Mouse (Mus musculus) cerebral cortex, adult 2 months (tissue): Measurements from ENCODE around the gene Anxa2.

Source experiments
- WGBS: fragments of 180-500 bp; shearing (Covaris S2); methylation state at CpG from one replicate; pipeline ENCODE4 v1.1.7; 2018; 5-methylcytosine and 5-hydroxymethylcytosine counted together

Anxa2 gene

DNA sequence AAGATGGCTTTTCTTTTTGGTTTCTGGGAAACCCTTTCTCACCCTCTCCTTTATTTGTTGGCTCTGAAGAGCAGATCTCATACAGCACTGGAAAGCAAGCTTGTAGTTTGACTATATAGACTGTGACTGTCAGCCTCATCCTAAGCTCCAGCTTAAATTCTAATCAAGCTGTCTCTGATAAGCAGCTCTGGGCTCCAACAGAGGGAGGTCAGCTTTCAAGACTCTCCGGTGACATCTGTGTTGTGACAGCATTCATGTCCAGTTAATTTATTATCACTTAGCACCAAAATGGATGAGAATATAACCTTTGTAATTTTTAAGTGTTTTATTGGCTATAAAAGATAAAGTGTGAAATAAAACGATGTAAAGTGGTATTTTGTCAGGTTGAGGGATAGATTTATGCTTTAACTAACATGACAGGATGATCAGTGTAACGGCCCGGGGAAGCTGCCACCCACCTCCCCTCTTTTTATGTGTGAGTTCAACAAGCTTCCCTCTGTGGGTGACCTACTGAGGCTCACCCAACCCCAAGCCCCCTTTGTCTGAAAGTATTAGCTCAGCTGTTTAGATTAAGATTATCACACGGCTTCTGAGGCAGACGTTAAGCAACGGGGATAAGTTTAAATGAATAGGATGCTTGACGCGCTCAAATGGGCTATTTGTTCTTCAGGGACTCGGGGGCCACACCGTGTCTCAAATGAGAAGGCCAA lies 58.6 kb downstream of the Anxa2 start:
- WGBS, result 41% methylated on average over 11 of the region's 11 CpGs

DNA sequence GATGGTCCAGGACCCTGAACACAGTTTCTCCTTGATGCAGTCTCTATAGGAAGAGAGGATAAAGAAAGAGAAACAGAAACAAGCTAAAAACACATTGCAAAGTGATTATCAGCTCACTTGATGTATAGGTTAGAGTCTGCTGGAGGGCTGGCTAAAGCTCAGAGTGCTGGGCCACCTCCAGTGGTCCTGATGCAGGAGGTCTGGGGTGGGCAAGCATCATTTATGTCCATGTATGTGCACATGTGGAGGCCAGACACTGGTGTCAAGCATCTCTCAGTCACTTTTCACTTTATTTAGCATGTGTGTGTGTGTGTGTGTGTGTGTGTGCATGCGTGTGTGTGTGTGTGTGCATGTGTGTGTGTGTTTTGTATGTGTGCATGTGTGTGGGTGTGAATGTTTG lies 59.3 kb downstream of the Anxa2 start:
- 83% methylated on average over 1 of the region's 1 CpGs for WGBS

DNA sequence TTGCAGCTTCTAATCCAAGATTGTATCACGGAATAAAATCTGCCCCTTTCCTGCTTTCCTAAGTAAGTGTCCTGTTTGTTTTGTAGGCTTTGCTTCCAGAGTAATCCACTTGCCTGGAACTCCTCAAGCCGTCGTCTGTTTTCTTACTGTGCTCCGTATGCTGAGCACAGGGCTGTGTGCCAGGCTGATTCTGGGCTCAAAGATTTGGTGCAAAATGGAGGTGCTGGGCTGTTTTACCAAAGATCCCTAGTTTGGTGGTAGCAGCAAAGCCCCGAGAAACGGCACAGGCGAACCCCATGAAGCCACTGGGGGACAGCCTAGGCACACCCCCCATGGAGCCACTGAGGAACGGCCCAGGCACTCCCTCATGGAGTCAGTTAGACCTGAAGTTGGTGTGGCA lies 60.8 kb downstream of the Anxa2 start:
- 35% methylated on average over 8 of the region's 8 CpGs for WGBS

DNA sequence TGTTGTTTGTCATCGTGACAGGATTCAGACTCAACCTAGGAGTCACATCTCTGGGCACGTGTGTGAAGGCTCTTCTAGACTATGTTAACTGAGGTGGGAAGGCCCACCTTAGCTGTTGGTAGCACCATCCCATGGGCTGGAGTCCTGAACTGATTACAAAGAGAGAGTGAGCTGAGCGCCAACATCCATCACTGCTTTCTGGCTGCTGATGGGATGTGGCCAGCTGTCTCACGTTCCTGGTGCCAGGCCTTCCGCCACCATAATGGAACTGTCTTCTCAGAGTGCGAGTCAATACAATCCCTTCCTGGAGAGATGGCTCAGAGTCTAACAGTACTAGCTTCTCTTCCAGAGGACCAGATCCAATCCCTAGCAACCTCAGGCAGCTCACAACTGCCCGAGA lies 62.0 kb downstream of the Anxa2 start:
- WGBS, result 87% methylated on average over 7 of the region's 7 CpGs

DNA sequence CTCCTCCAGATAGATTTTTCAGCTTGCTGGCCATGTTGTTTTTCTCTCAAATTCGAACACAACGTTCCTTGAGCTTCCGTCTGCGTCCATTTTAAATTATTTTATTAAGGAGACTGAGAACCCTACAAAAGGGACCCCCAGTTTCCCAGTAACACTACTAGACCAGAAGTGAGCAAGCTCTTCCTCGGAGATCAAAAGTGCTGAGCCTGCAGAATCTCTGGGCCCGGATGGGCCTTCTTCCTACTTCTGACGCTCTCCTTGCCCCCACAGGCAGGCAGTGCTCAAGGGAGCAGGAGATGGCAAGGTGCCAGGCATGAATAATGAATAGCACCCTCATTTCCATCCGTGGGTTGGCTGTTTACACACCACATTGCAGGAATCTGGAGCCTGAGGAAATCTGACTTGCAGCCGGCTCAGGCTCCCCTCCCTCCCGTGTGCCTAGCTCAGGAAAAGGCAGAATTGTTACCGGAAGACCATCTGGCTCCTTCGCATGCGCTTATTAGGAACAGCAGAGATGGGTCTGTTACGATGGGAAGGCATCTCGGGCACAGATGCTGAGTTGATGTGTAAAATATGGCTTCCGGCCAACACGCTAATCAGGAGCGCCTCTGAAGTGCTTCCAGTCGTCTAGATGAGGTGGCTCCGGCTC lies 64.1 kb downstream of the Anxa2 start:
- WGBS, result 27% methylated on average over 20 of the region's 20 CpGs
